Mouse (Mus musculus): Measurements from ENCODE around the gene Pnkp.
"Not testable (repeated sequence)": the region's sequence is repeated elsewhere in the genome, so short reads cannot be mapped to it uniquely, and the experiment has no call there.

The Pnkp gene

GRCm38 (mm10) chr7:44863210-44863609 lies 6.3 kb downstream of the Pnkp start:
- in situ Hi-C loops (cut with MboI; ENCODE audit: low pct_unique_long_range_greater_than_20kb in 1 of 2, low sequenced_read_pairs in 2 of 2, unreplicated experiment in 1 of 2): no loop called here

DNA sequence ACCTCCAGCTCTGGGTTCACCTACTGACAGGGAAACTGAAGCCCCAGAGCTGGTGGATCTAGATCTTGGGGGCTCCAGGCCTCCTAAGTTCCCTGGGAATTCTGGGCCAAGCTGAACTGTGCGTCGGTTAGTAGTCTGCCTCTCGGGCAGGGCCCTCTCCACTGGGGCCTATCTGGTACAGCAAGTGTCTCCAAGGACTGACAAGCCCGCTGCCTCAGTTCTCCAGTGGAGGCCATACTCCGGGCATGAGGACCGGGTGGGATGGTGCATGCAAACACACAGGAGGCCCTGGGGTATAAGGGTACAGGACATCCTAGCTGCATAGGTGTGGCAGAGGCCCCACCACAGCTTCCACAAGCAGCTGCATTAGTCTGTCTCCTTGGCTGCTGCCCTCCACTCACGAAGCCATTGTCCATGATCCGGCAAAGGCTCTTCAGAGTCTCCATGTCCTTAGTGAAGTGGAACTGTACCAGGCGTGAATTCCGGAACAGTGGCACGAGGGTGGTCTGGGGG lies 7.1 kb downstream of the Pnkp start:
- in situ Hi-C loops (cut with MboI; ENCODE audit: low pct_unique_long_range_greater_than_20kb in 1 of 2, low sequenced_read_pairs in 2 of 2, unreplicated experiment in 1 of 2): no loop called here

DNA sequence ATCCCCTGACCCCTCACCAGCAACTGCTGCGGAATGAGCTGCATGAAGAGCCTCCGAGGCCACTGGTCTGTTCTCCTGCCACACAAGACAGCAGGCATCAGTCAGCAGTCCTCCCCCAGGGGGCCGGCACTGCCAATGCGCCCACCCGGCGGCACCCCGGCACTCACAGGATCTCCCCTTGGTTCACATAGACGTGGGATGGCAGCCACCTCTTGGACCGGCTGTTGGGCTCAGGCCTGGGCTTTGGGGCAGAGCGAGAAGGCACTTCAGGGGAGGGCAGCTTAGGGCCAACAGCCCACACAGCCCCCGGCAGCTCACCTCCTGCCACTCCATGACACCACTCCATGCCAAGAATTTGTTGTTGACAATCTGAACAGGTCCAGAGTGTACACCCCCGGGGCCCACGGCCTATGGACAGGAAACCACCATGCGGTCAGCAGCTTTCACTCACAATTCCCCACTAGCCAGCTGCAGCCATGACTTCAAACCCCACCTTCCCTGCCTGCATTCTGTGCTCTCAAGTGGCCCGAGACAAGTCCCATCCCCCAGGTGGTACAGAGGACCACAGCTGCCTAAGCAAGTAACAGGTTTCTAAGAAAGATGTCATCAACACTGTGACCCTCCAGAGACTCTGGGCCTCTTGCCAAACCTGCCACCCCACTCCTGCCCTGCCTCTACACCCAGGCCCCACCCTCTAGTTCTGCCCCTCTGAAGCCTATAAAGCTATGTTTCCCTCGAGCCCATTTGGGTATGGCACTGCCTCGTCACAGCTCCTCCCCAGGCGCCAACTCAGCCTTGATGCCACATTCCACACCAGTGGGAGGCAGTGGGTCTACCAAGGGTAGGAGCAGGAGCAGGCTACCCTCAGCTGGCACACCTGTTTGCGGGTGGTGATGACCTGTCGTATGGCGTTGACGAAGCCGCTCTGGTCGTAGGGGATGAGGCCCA lies 7.9 kb downstream of the Pnkp start:
- in situ Hi-C loops (cut with MboI; ENCODE audit: low pct_unique_long_range_greater_than_20kb in 1 of 2, low sequenced_read_pairs in 2 of 2, unreplicated experiment in 1 of 2): no loop called here

DNA sequence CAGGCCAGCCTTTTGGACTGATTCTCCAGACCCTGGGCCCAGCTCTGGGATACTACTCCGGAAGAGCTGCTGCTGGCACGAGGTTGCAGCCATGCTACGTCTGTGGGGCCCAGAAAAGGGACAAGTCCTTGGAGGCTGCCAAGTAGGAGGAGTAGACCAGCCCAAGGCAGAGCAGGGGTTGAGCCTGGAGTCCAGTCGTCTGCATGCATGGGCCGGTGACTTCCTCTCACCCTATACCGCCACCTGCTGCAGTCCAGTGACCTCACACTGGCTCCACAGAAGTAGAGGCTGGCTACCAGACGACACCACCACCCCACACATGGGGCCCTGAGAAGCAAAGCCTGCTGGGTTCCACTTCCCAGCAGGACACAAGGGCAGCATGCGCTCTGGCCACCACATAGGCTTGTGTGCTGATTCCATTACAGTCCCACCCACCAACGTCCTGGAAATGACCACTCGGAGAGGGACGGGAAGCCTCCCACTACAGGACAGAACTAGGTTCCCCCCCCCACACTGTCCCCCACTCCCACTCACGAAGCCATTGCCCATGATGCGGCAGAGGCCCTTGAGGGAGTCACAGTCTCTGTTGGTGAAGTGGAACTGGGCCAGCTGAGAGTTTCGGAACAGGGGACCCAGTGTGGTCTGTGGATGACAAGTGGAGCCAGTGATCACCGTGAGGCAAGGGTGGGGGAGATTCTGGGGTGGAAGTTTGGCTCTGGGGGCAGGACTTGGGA lies 9.5 kb downstream of the Pnkp start:
- in situ Hi-C loops (cut with MboI; ENCODE audit: low pct_unique_long_range_greater_than_20kb in 1 of 2, low sequenced_read_pairs in 2 of 2, unreplicated experiment in 1 of 2): no loop called here

DNA sequence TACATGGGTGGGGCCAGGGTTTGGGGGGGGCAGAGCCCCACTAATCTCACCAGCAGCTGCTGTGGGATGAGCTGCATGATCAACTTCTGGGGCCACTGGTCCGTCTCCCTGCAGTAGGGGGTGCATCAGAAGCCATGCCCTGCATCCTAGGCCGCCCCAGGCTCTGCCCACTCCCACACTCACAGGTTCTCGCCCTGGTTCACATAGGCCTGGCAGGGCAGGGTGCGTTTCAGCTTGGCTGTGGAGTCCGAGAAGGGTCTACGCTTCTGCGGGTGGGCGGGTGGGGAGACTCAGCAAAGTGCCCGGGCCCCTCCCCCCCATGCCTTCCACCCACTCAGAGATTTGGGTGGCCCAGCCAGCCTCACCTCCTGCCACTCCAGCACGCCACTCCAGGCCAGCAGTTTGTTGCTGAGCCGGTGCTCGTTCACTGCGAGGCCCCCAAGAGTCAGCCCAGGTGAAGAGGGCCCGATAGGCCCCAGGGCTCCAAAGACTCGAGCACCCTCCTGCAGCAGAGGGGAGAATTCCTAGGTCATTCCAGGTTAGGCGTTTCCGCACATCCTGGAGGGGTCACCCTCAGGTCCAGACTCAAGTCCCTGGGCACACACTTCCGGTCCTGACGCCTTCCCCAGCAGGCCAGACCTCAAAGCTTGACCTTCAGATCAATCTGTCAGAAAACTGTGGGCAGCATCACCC lies 10.2 kb downstream of the Pnkp start:
- in situ Hi-C loops (cut with MboI; ENCODE audit: low pct_unique_long_range_greater_than_20kb in 1 of 2, low sequenced_read_pairs in 2 of 2, unreplicated experiment in 1 of 2): no loop called here

DNA sequence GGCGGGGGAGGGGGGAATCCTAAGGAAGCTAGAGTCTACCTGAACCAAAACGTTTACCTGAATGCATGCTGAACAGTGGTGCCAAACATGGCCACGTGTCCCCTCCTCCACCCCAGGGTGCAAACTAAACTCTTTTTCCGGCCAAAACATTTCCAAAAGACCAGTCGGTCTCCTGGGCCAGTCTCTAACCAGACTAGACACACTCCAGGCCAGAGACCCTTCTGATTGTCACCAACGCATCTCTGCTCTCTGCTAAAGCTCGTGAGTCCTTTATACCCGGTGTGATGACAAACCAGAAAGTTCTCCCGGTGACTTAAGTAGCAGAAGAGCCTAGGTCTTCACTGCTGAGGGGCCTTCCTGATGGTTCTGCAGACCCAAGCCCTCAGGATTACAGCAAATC lies 10.9 kb downstream of the Pnkp start:
- in situ Hi-C loops (cut with MboI; ENCODE audit: low pct_unique_long_range_greater_than_20kb in 1 of 2, low sequenced_read_pairs in 2 of 2, unreplicated experiment in 1 of 2): no loop called here

DNA sequence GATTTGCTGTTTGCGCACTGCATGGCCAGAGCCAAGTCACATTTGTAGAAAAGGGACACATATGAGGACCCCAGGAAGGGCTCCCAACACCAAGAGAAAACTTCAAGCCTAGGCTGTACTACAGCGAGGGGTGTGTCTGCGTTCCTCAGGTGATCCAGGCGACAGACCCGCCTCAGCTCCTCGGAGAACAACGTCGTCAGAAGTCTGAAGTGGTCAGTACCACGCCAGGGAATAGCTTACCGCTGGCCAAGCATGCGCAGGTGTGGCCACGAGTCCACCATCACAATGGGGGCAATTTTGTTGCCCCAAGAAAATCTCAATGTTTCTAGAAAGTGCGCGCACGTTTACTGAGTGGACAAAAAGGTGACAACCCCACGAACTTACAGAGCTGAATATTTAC lies 11.5 kb downstream of the Pnkp start:
- in situ Hi-C loops (cut with MboI; ENCODE audit: low pct_unique_long_range_greater_than_20kb in 1 of 2, low sequenced_read_pairs in 2 of 2, unreplicated experiment in 1 of 2): no loop called here

DNA sequence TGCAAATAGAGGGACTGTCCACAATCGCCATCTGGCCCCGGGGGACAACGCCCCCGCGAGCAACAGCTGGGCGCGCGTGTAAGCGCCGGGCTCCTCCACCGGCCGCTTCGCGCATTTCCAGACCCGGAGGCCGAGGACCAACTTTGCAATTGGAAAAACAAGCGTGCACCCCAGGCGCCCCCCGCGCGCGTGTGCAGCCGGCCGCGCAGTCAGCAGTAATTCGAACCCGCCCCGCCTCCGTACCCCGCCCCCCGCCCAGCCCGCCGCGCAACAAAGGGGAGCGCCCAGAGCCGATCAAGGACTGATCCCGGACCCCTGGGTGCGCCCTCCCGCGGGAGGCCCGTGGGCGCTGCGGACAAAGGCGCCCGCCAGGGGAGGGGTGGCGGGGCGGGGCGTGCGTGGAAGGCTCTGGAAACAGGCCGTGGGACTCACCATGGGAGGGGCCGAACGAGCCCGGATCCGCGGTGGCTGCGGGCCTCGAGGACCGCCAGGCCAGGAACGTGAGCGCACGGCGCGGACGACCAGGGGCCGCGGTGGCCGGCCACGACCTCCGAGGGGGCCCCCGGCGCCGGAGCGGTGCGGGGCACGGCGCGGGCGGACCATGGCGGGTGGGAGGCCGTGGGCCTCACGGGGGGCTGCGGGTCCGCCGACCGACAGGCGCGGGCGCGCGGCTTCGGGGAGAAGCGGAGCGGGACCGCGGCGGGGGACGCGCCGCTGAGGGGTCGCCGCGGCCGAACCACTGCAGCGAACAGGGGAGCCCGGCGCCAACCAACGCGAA lies 12.2 kb downstream of the Pnkp start:
- in situ Hi-C loops (cut with MboI; ENCODE audit: low pct_unique_long_range_greater_than_20kb in 1 of 2, low sequenced_read_pairs in 2 of 2, unreplicated experiment in 1 of 2): no loop called here

- in situ Hi-C loops (cut with MboI; ENCODE audit: low pct_unique_long_range_greater_than_20kb in 1 of 2, low sequenced_read_pairs in 2 of 2, unreplicated experiment in 1 of 2): no loop called here
Measured at GRCm38 (mm10) chr7:44869697-44870528, 13.0 kb downstream of the Pnkp start, which contains the start of gene Ptov1. TSS of gene Ptov1 (minus strand) at chr7:44869788.

- in situ Hi-C loops (cut with MboI; ENCODE audit: low pct_unique_long_range_greater_than_20kb in 1 of 2, low sequenced_read_pairs in 2 of 2, unreplicated experiment in 1 of 2): no loop called here
Measured at GRCm38 (mm10) chr7:44870614-44871013, 13.7 kb downstream of the Pnkp start.

DNA sequence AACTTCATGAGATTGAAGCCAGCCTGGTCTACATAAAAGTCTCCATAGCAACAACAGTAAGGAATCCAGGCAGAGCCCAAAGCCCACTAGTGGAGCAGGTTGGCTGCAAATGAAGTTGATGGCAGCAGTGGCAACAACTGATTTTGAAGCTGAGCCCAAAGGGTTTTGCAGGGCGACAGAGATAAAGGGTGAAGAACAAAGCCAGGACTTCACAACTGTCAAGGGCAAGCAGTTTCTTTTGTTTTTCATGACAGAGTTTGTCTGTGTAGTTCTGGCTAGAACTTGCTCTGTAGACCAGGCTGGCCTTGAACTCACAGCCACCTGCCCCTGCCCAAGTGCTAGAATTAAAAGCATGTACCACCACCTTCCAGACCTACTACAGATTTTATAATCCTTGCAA lies 14.2 kb downstream of the Pnkp start:
- in situ Hi-C loops (cut with MboI; ENCODE audit: low pct_unique_long_range_greater_than_20kb in 1 of 2, low sequenced_read_pairs in 2 of 2, unreplicated experiment in 1 of 2): no loop called here

GRCm38 (mm10) chr7:44871774-44872173 lies 14.8 kb downstream of the Pnkp start:
- in situ Hi-C loops (cut with MboI; ENCODE audit: low pct_unique_long_range_greater_than_20kb in 1 of 2, low sequenced_read_pairs in 2 of 2, unreplicated experiment in 1 of 2): not testable (repeated sequence)

GRCm38 (mm10) chr7:44877833-44878232 lies 20.9 kb downstream of the Pnkp start:
- in situ Hi-C loops (cut with MboI; ENCODE audit: low pct_unique_long_range_greater_than_20kb in 1 of 2, low sequenced_read_pairs in 2 of 2, unreplicated experiment in 1 of 2): no loop called here

- in situ Hi-C loops (cut with MboI; ENCODE audit: low pct_unique_long_range_greater_than_20kb in 1 of 2, low sequenced_read_pairs in 2 of 2, unreplicated experiment in 1 of 2): no loop called here
Measured at GRCm38 (mm10) chr7:44883036-44883435, 26.1 kb downstream of the Pnkp start.

- in situ Hi-C loops (cut with MboI; ENCODE audit: low pct_unique_long_range_greater_than_20kb in 1 of 2, low sequenced_read_pairs in 2 of 2, unreplicated experiment in 1 of 2): no loop called here
Measured at GRCm38 (mm10) chr7:44884637-44885036, 27.7 kb downstream of the Pnkp start.

GRCm38 (mm10) chr7:44886964-44887363 lies 30.0 kb downstream of the Pnkp start:
- in situ Hi-C loops (cut with MboI; ENCODE audit: low pct_unique_long_range_greater_than_20kb in 1 of 2, low sequenced_read_pairs in 2 of 2, unreplicated experiment in 1 of 2): no loop called here

All from mouse embryonic stem cell (cell line).